Mouse (Mus musculus) brain, embryonic 14.5 days (tissue): ENCODE data around the gene Mlxipl.

ENCODE experiments used
- CTCF ChIP-seq: fragments of 200-500 bp; IDR thresholded peaks from 2 replicates; pipeline ENCODE4 v1.5.1; 2012; ENCODE audit warnings: inconsistent platforms, mild to moderate bottlenecking, moderate library complexity, borderline replicate concordance; ENCODE audit not compliant: insufficient read depth, insufficient read length; ENCODE audit errors: extremely low read depth
- POLR2A ChIP-seq: fragments of 200-500 bp; IDR thresholded peaks from 2 replicates; pipeline ENCODE4 v1.6.1; 2012; ENCODE audit warnings: mild to moderate bottlenecking, inconsistent platforms, borderline replicate concordance; ENCODE audit not compliant: poor library complexity, insufficient read depth, insufficient read length, severe bottlenecking; ENCODE audit errors: extremely low read depth

DNA sequence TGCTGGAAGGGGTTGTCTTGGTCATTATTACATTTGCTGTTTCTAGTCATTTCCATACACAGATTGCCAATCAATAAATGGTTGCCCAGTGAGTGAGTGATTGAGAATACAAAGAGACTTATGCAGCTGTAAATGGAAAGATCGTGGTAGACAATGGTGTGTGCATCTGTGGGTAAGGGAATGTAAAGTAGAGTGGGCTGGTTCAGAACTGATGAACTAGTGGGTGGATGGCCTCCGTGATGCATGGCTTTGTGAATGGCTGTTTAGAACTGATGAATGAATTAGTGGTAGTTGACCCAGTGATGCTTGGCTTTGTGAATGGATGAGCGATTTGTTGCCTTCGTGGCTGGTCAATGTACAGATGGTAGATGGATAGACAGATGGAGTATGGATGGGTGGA lies 40.1 kb downstream of the Mlxipl start:
- TF ChIP-seq CTCF (no peak), POLR2A (no peak)
